In genomic region chr7:29441793-29442192, GRCm38 (mm10) we compare ENCODE assay signal across 9 mouse cellular contexts.
A peak's percentile ranks its signal among the peaks of the same experiment; 100 is the strongest.
DNase-seq lines count a peak whose midpoint lies in the region.
"Had no signal": no experiment of that assay in that cellular context is flagged by ENCODE, and none has a peak within 500 bp of the region (broad histone marks: within the 10 kb centered on the region; RNA-seq: fewer than 3 reads in every experiment).

No protein-coding gene starts in this region.

- DNase-seq in adrenal gland, adult (ENCODE audit: inconsistent age in 2 of 2, low spot score in 1 of 2) = peak; percentile 52 to 84
- DNase-seq in adrenal gland, postnatal 25 days = no peak
- peak; percentile 64 for DNase-seq in kidney, postnatal 10 days
- DNase-seq in kidney, adult 9 months = no peak
- DNase-seq in heart, postnatal 4 days = peak; percentile 45
- DNase-seq in retina, postnatal 1 day = peak; percentile 91
- DNase-seq in thymus, postnatal 25 days = no peak
- no peak for DNase-seq in cerebellum, postnatal 4 days (ENCODE audit: low spot score in 2 of 2)
- DNase-seq: thymus, postnatal 14 days had no signal

Comparison
In these comparisons a context has a peak if more than half of its experiments do, and no peak if none do; other contexts are left out.
1. DNase-seq: peak in adrenal gland, adult (2 of 2), kidney, postnatal 10 days (single experiment), heart, postnatal 4 days (single experiment) and retina, postnatal 1 day (single experiment); none in adrenal gland, postnatal 25 days (single experiment), kidney, adult 9 months (single experiment), thymus, postnatal 25 days (single experiment) and cerebellum, postnatal 4 days (0 of 2).